Mouse (Mus musculus): Measurements from ENCODE around the gene Iscu.

- TF ChIP-seq CTCF (IDR thresholded peaks at IDR 0.05; ENCODE audit: low read depth) (no peak), EP300 (IDR thresholded peaks at IDR 0.05; ENCODE audit: low read depth) (no peak)
Measured at GRCm38 (mm10) chr5:113790453-113791196, 18.1 kb downstream of the Iscu start.

All from heart, postnatal 0 days (tissue).